Mouse (Mus musculus): ENCODE measurements around the gene Klc2.

Gene Klc2

DNA sequence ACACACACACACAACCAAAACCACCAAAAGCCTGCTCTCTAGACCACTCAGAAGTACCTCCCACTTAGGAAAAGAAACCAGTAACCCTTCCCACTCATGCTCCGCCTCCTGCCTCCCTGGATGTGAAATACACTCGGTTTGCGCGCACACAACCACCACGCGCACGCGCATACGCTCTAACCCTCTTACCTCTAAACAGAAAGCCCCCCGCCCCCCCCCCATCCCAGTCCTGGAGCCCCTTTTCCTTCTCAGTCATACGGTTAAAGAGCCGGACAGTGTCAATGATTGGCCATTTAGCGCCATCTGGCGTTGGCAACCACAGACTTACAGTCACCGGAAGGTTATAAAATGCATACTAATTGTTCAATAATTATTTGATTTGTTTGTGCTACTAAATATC is 45.3 kb downstream of the Klc2 start:
- DNase-seq (ENCODE audit: low read depth, low spot score): peak; percentile 49

GRCm38 (mm10) chr19:5072389-5073019 is 45.9 kb downstream of the Klc2 start:
- peak; percentile 36 for DNase-seq (ENCODE audit: low read depth, low spot score)

GRCm38 (mm10) chr19:5071545-5072369 is 46.6 kb downstream of the Klc2 start:
- DNase-seq (ENCODE audit: low read depth, low spot score): peak; percentile 76

- DNase-seq (ENCODE audit: low read depth, low spot score): no peak
Measured at GRCm38 (mm10) chr19:5071077-5071476, 47.3 kb downstream of the Klc2 start.

DNA sequence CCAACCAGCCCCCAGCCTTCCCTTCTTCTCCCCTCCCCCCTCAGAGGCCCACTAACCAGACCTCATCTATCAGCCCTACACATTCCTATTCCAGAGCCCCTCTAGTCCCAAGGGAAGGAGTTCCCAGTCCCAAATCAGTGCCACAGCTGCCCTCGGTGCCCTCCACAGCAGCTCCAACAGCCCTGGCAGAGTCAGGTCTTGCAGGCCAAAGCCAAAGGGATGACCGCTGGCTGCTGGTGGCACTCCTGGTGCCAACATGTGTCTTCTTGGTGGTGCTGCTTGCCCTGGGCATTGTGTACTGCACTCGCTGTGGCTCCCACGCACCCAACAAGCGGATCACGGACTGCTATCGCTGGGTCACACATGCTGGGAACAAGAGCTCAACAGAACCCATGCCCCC is 48.4 kb downstream of the Klc2 start:
- DNase-seq (ENCODE audit: low read depth, low spot score): no peak

DNA sequence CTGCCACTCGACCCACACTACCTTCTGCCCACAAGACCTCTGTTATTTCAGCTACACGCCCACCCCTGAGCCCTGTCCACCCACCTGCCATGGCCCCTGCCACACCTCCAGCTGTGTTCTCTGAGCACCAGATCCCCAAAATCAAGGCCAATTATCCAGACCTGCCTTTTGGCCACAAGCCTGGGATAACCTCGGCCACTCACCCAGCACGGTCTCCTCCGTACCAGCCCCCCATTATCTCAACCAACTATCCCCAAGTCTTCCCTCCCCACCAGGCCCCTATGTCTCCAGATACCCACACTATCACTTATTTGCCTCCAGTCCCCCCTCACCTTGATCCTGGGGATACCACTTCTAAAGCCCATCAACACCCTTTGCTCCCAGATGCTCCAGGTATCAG is 48.9 kb downstream of the Klc2 start:
- DNase-seq (ENCODE audit: low read depth, low spot score): no peak

GRCm38 (mm10) chr19:5068570-5069234 is 49.7 kb downstream of the Klc2 start:
- DNase-seq (ENCODE audit: low read depth, low spot score): no peak

- DNase-seq (ENCODE audit: low read depth, low spot score): no peak
Measured at GRCm38 (mm10) chr19:5067867-5068569, 50.3 kb downstream of the Klc2 start, which contains the start of gene Cd248. Gene Cd248 (plus strand): TSS chr19:5068078.

- peak; percentile 40 for DNase-seq (ENCODE audit: low read depth, low spot score)
Measured at GRCm38 (mm10) chr19:5067040-5067799, 51.1 kb downstream of the Klc2 start.

- DNase-seq (ENCODE audit: low read depth, low spot score): no peak
Measured at GRCm38 (mm10) chr19:5065104-5065503, 53.3 kb downstream of the Klc2 start.

DNA sequence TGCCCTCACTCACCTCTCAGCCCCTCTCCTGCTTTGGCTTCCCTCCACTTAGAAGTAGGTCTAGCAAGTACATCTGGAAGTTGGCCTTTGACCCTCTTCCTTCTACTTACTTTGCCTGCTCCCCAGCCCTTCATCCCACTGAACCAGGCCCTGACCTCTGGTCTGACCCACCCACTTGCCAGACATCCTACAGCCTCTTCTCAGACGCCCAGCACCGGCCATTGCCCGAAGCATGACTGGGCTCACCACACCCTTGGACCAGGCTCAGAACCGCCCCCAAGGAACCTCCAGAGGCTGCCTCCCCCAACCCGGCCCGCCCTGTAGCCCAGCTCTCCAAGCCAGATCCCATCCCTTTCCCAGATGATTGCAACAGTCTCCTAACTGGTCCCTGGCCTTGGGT is 55.9 kb downstream of the Klc2 start:
- no peak for DNase-seq (ENCODE audit: low read depth, low spot score)

GRCm38 (mm10) chr19:5062041-5062440 is 56.3 kb downstream of the Klc2 start:
- no peak for DNase-seq (ENCODE audit: low read depth, low spot score)

DNA sequence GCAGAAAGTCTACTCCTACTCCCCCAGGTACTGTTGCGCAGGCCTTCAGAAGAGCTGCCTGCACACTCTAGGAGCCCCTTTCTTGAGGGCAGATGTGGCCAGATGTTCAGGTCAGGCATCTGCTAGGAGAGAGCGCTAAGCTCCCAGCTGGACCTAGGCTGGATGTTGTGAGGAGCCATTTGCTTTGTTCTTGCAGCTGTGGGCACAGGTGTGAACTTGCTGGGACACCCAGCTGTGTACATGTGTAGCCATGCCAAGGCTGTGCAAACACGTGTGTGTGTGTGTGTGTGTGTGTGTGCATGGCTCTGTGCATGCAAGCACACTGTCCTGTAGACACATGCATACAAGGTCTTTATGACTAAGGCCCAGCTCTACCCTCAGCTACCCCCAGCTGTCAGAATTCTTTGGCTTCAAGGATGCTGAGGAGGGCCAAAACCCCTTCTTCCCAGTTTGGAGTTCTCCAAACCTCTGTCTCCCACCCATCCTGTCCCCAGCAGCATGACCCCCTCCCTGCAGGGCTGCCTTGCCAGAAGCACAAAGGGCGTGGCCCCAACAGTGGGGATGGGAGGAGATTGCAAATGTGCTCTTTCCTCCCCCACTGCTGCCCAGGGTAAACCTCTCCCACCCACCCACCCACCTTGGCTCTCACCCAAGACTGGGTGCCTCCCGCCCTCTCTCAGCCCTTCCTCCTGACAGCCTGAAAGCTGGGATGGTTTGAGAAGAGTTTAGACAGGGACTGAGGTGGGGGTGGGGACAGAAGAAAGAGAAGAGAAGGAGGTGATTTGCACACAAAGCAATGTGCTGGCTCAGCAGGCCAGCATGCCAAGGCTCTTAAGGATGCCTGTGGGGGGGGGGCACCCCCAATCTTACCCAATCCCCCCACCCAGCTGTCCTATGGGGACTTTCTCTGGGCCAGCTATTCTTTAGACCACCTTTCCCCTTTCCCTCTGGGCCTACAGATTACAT is 57.7 kb downstream of the Klc2 start:
- no peak for DNase-seq (ENCODE audit: low read depth, low spot score)

DNA sequence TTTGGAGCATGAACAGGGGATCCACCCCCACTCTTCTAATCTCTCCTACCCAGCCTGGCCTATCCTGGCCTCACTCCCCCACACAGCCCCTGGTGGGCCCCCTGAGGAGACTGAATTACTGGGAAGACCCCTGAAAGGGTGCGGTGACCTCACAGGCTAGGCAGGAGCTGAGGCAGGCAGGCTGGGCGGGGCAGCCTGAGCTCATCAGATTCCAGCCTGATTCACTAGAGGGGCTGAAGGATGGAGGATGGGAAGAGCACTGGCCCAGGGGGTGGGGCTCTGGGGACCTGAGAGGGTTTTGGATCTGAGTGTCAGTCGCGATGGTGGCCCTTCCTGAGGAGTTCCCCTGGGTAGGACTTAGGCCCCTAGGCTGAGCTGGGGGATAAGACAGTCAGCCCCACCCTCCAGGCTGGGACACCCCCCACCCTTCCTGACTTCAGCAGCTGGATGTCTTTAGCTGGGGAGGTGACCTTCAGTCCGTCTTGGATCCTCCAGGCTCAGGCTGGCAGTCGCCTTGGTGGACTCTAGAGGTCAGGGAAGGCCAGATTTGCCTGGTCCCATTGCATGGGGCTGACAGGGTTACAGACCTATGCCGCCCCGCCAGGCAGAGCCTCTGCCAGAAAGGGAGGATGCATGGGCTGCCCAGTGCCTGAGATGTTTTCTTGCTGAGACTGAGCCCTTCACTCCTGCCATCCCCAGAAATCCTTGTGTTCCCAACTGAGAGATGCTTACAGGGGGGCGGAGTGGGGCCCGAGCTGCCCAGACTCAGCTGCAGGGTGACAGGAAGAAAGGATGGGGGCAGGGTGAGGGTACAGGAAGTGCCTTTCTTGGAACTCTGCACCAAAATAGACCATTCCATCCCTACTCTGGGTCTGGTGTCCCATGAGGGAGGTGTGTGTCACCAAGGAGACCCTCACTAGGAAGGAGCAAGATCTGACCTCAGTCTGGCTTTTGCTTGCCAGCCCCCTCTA is 59.3 kb downstream of the Klc2 start:
- no peak for DNase-seq (ENCODE audit: low read depth, low spot score)

- no peak for DNase-seq (ENCODE audit: low read depth, low spot score)
Measured at GRCm38 (mm10) chr19:5057876-5058775, 60.2 kb downstream of the Klc2 start.
